Mouse (Mus musculus) ES-Bruce4 (cell line): ENCODE data around the gene Ccdc194.

Experiments used
- CTCF ChIP-seq: IDR thresholded peaks from one replicate; pipeline ENCODE4 v1.8.1; 2011; ENCODE audit warnings: low read depth, low read length
- EP300 ChIP-seq: IDR thresholded peaks from 2 replicates; pipeline ENCODE4 v1.6.1; 2011; ENCODE audit warnings: low read depth, low read length; ENCODE audit not compliant: insufficient read depth
- POLR2A ChIP-seq: IDR thresholded peaks from one replicate; pipeline ENCODE4 v1.8.1; 2011; ENCODE audit warnings: low read length; ENCODE audit not compliant: insufficient read depth

DNA sequence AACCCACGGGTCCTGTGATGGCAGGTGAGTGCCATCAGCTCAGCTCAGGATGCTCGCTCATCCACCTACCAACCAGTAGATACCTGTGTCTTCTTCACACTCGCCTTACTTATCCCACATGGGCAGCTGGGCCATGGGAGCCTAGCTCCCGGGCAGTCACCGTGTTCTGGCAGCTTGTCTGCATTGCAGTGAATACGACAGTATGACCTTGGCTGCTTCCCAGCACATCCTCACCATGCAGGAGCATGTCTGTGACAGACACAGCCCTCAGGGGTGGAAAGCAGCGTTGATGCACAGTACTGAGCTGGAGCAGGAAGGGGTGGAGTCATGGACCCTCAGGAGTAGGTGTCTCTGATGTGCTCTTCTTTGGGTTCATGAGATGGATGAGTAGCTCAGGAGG, 48.9 kb upstream of the Ccdc194 start:
- TF ChIP-seq POLR2A (no peak), CTCF (no peak), EP300 (no peak)
